In the genomic region with DNA sequence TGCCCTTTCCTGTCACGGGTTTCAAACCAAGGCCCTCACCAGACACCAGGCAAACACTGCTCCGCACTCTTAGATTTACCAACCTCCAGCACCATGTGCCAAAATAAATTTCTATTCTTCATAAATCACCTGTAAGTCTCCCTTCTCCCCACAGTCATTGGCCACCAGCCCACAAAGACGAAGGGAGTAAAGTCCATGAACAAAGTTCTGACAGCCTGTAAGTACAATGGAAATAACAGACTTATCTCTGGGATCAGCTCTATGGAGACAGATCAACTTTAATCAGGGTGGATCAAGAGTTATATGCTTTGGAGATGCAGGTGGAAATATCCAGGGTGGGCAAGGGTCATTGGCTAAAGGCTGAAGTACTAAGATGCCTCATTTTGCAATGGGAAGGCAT, we compare ENCODE assay signal across 13 mouse cellular contexts.
"Had no signal": no experiment of that assay in that cellular context is flagged by ENCODE, and none has a peak within 500 bp of the region (broad histone marks: within the 10 kb centered on the region; RNA-seq: fewer than 3 reads in every experiment).

No protein-coding gene starts in this region.

- DNase-seq: layer of hippocampus, postnatal 36 days; liver, embryonic 13.5 days; lung, adult 2 months; lung, postnatal 14 days; lung, postnatal 4 days; midbrain, embryonic 14.5 days; right cerebral cortex, adult 18-20 months; right cerebral cortex, postnatal 14 days; right cerebral cortex, postnatal 4 days; thymus, adult 2 months; thymus, postnatal 14 days; thymus, postnatal 4 days had no signal

- ATAC-seq: intestine, embryonic 15.5 days had no signal
